Mouse (Mus musculus): ENCODE results near the gene Dcaf7. TPM values are rescaled to one million over a fixed set of nuclear protein-coding genes. Genes with fewer than 3 reads are reported as not detected.

Dcaf7 gene
- polyA plus RNA-seq, 1 experiment from 2014 or later: 35.0 TPM

Other genes with a start within 250 kb of the Dcaf7 start
- 6.2 and 16.8 TPM in 2 replicates for gene Cyb561, start 83.5 kb upstream of the Dcaf7 start, polyA plus RNA-seq (2015; fragmentation: Nextera tagmentation; extraction: Ambion mirVana)
- gene Ace, start 68.9 kb upstream of the Dcaf7 start, polyA plus RNA-seq (2015; fragmentation: Nextera tagmentation; extraction: Ambion mirVana): 3.3 and 3.9 TPM in 2 replicates
- not detected in 2 replicates for gene Ace3, start 42.2 kb upstream of the Dcaf7 start, polyA plus RNA-seq (2015; fragmentation: Nextera tagmentation; extraction: Ambion mirVana)
- 0.08 and 0.46 TPM in 2 replicates for gene Kcnh6, start 28.7 kb upstream of the Dcaf7 start, polyA plus RNA-seq (2015; fragmentation: Nextera tagmentation; extraction: Ambion mirVana)
- gene Taco1, start 29.2 kb downstream of the Dcaf7 start, polyA plus RNA-seq (2015; fragmentation: Nextera tagmentation; extraction: Ambion mirVana): 10.1 and 11.5 TPM in 2 replicates
- 19.2 and 24.9 TPM in 2 replicates for gene Map3k3, start 47.7 kb downstream of the Dcaf7 start, polyA plus RNA-seq (2015; fragmentation: Nextera tagmentation; extraction: Ambion mirVana)
- not detected in 2 replicates for gene Gm10840, start 124.0 kb downstream of the Dcaf7 start, polyA plus RNA-seq (2015; fragmentation: Nextera tagmentation; extraction: Ambion mirVana)
- 75.9 and 110 TPM in 2 replicates for gene Limd2, start 124.0 kb downstream of the Dcaf7 start, polyA plus RNA-seq (2015; fragmentation: Nextera tagmentation; extraction: Ambion mirVana)
- gene Strada, start 165.3 kb downstream of the Dcaf7 start, polyA plus RNA-seq (2015; fragmentation: Nextera tagmentation; extraction: Ambion mirVana): 16.5 and 20.0 TPM in 2 replicates
- gene Ccdc47, start 179.5 kb downstream of the Dcaf7 start, polyA plus RNA-seq (2015; fragmentation: Nextera tagmentation; extraction: Ambion mirVana): 87.3 and 88.2 TPM in 2 replicates
- 41.1 and 47.3 TPM in 2 replicates for gene Ddx42, start 180.1 kb downstream of the Dcaf7 start, polyA plus RNA-seq (2015; fragmentation: Nextera tagmentation; extraction: Ambion mirVana)
- 31.1 and 37.5 TPM in 2 replicates for gene Ftsj3, start 219.2 kb downstream of the Dcaf7 start, polyA plus RNA-seq (2015; fragmentation: Nextera tagmentation; extraction: Ambion mirVana)
- gene Psmc5, start 219.3 kb downstream of the Dcaf7 start, polyA plus RNA-seq (2015; fragmentation: Nextera tagmentation; extraction: Ambion mirVana): 195 and 215 TPM in 2 replicates
- gene Smarcd2, start 236.1 kb downstream of the Dcaf7 start, polyA plus RNA-seq (2015; fragmentation: Nextera tagmentation; extraction: Ambion mirVana): 18.2 and 35.7 TPM in 2 replicates
- gene Tcam1, start 239.8 kb downstream of the Dcaf7 start, polyA plus RNA-seq (2015; fragmentation: Nextera tagmentation; extraction: Ambion mirVana): 0.34 TPM in 1 of 2 replicates, not detected in the other

All from heart, embryonic 15.5 days (tissue).